Mouse (Mus musculus) embryo, embryonic 11 days (tissue): ENCODE measurements around the gene Dnm2.
"Not testable (repeated sequence)": the region's sequence is repeated elsewhere in the genome, so short reads cannot be mapped to it uniquely, and the experiment has no call there.

Experiments
- DNase-seq: peaks from one replicate; pipeline ENCODE4 v3.0.0-alpha.2; 2015

Dnm2 gene

DNA sequence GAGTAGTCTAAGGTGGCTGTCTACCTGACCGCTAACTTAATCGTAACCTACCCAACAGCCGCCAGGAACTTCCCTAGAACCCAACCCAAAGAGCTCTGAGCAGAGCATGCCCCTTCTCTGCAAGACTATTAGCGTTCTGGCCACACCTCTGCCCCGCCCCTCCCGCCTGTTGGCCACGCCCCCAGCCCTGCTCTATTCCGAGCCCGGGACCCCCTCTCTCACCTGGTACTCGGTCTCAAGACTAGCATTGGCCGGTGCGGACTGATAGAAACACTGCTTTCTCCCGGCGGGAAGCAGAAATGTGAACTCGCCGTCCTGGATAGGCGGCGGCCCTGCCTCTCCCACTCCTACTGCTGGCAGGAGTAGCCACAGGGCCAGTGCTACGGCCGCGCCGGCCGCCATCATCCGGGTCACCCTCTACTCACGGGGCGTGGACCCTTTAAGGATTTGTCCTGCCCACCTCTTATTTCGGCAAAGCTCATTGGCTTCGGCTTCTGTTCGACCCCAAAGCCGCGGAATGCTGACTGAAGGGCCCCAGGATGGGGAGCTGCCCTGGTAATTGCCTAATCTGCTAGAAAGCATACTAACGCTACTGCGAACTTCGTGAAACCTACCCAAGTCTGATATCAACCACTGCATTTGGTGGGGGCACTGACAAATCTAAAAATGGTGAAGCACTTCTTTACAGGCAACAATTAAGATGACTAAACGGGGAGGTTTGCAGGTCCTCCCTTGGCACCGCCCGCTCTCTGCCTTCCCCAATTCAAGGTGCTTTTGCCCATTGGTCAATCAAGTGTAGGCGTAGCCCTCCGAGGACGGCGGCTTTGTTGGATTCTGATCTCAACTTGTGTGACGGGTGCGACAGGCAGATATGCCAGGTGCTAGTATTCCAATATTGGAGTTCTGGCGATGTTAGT is 85.3 kb downstream of the Dnm2 start, which contains the start of gene Tmed1:
Tmed1 (minus strand) TSS at position 481 of the 917 bp plus-strand sequence.
- peak; percentile 97 for DNase-seq

GRCm38 (mm10) chr9:21510689-21511015 is 85.9 kb downstream of the Dnm2 start:
- no peak for DNase-seq

DNA sequence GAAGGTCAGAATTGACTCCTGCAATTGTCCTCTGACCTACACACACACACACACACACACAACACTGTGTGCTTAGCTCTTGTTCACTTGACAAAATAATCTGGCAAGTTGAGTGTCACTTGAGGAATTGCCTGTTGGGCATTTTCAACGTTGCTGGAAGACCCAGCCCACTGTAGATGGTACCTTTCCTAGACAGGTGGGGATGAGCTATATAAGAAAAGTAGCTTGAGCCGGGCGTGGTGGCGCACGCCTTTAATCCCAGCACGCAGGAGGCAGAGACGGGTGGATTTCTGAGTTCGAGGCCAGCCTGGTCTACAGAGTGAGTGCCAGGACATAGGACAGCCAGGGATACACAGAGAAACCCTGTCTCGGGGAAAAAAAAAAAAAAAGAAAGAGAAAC is 86.3 kb downstream of the Dnm2 start:
- no peak for DNase-seq

GRCm38 (mm10) chr9:21513466-21513865 is 88.8 kb downstream of the Dnm2 start:
- DNase-seq = no peak

- DNase-seq = no peak
These were observed 93.3 kb downstream of the Dnm2 start for GRCm38 (mm10) chr9:21517947-21518495.

GRCm38 (mm10) chr9:21518690-21519089 is 94.0 kb downstream of the Dnm2 start:
- not testable (repeated sequence) for DNase-seq

GRCm38 (mm10) chr9:21525142-21525936 is 100.6 kb downstream of the Dnm2 start:
- no peak for DNase-seq

DNA sequence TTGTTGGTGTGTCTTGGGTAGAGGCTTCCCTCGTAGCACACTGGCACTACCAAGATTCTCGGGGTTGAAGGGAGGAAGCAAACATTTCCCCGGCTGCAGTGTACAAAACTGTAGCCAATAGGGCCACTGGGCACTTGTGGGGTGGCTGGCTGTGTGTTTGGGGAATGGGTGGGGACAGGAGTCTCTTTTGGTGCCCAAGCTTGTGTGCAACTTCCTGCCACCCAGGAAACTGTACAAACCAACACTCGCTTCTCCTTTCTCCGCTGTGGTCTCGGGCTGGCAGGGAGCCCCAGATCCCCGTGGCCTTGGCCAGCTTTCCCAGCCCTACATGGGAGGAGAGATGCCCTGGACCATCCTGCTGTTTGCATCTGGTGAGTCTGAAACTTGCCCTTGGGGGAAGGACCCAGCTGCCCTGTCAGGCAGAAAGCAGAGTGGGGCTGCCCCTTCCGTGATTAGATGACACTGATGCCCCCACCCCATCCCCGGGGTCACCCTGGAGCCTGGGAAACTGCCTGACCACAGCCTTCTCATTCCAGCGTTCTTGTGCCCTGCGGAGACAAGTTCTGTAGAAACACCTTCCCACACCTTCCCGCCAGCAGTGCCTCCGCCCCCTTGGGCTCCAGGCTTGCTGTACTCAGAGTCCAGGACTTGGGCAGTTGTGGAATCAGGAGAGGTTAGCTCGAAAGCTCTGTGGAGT is 101.4 kb downstream of the Dnm2 start, which contains the start of gene AB124611:
AB124611 (plus strand) TSS at position 240 of the 697 bp plus-strand sequence.
- no peak for DNase-seq

- DNase-seq = no peak
These were observed 101.9 kb downstream of the Dnm2 start for GRCm38 (mm10) chr9:21526634-21526944.

DNA sequence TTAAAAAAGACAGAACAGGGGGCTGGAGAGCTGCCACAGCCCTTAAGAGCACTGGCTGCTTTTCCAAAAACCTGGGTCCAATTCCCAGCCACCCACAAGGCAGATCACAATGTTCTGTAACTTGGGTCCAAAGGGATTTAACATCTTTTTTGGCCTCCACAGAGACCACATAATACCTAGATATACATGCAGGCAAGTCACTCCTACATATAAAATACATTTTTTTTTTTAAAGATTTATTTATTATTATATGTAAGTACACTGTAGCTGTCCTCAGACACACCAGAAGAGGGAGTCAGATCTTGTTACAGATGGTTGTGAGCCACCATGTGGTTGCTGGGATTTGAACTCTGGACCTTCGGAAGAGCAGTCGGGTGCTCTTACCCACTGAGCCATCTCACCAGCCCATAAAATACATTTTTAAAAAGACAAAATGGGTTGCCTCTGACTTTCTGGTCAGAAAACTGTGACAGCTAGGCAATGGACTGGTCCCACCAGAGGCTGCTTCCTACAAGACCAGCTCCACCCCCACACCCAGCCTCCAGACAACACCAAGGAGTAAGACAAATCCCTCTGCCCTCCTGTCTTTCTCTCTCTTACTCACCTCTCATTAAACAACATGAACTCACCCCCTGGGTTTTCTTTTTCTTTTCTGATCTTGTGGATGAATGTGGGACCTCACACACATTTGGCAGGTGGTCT is 102.5 kb downstream of the Dnm2 start:
- DNase-seq = no peak

GRCm38 (mm10) chr9:21527917-21528324 is 103.2 kb downstream of the Dnm2 start:
- no peak for DNase-seq

DNA sequence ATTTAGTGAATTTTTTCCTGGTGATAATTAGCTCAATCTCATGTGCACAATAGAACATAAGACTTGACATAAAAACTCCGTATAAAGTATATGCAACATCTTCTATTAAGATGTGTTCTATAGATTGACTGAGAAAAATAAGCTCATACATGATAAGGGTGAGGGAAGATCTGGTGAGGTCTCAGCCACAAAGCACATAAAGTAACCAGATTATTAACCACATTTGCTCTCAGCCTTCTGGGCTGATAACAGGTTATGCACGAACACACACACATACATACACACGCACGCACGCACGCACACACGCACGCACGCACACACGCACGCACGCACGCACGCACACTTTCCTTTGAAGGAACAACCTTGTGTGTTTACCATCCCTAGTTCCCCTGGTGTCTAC is 111.8 kb downstream of the Dnm2 start:
- no peak for DNase-seq

DNA sequence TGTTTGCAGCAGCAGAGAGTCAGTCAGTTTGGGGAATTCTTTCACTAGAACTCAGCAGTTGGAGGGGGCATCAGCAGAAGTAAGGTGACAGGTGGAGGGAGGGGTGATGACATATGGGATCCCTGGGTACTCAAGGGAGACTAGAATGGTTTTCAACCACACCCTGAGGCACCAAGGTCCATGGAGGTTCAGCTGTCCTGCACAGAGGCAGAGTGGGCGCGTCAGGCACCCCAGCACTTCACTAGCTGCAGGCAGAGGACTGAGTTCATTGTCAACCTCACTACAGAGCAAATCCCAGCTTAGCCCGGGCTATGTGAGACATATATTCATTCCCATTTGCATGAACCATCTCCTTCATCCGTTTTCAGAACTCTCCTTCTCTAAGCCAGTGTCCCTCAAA is 112.3 kb downstream of the Dnm2 start:
- DNase-seq = no peak

GRCm38 (mm10) chr9:21539981-21540753 is 115.5 kb downstream of the Dnm2 start:
- DNase-seq = no peak

DNA sequence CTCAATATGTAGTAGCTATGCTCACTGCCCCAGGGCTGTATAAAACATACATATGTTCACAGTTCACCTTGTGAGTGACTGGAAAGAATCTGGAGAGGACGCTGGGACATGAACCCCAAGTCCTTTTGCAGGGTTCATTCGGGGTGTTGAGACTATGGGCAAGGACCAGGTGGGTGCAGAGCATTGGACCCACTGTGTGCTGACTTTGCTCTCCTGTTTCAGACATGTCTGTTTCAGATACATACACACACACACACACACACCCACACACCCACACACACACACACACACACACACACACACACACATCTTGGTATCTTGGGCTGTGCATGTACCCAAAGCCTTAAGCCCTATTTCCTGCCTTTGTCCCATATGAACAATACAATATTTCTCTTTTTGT is 117.3 kb downstream of the Dnm2 start:
- not testable (repeated sequence) for DNase-seq

GRCm38 (mm10) chr9:21545351-21545915 is 120.7 kb downstream of the Dnm2 start:
- peak; percentile 86 for DNase-seq

GRCm38 (mm10) chr9:21545916-21546788 is 121.4 kb downstream of the Dnm2 start:
- peak; percentile 99 for DNase-seq

DNA sequence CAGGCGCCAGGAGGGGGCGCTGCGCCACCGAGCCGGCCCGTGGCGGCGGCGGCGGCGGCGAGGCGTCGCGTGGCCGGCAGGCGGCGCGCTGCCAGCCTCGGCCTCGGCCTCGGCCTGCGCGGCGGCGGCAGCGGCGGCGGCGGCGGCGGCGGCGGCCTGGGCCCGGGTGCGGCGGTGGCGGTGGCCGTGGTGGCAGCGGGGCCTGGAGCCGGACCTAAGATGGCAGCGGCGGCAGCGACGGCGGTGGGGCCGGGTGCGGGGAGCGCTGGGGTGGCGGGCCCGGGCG is 122.0 kb downstream of the Dnm2 start, which contains the start of gene Carm1:
Carm1 (plus strand) TSS at position 106 of the 286 bp plus-strand sequence.
- DNase-seq = no peak

- peak; percentile 79 for DNase-seq
These were observed 122.6 kb downstream of the Dnm2 start for GRCm38 (mm10) chr9:21547075-21547941.
